In genomic region chr19:3815824-3816223, GRCm38 (mm10) we compare ENCODE assay signal across 22 mouse cellular contexts. TPM values are rescaled to one million over a fixed set of nuclear protein-coding genes. Genes with fewer than 3 reads are reported as not detected.
DNase-seq lines count a peak whose midpoint lies in the region; ATAC-seq and TF ChIP-seq lines count a peak whose summit lies in the region.
"Had no signal": no experiment of that assay in that cellular context is flagged by ENCODE, and none has a peak within 500 bp of the region (broad histone marks: within the 10 kb centered on the region; RNA-seq: fewer than 3 reads in every experiment).

No protein-coding gene starts in this region.

- H3K4me2 ChIP-seq in liver, embryonic 12.5 days: no peak overlapping the region
- no peak overlapping the region for H3K4me2 ChIP-seq in liver, embryonic 15.5 days
- H3K4me2 ChIP-seq in liver, postnatal 0 days (ENCODE audit: low read depth, low read length): no peak overlapping the region; the same call in 1 of the 2 replicates
- H3K4me2 ChIP-seq: embryonic facial prominence, embryonic 13.5 days; embryonic facial prominence, embryonic 15.5 days; forebrain, embryonic 12.5 days had no signal

- H3K9me3 ChIP-seq in liver, embryonic 12.5 days (replicated peaks): no peaks in the 10 kb centered on the region
- no peaks in the 10 kb centered on the region for H3K9me3 ChIP-seq in liver, embryonic 15.5 days (replicated peaks)
- H3K9me3 ChIP-seq in liver, postnatal 0 days (ENCODE audit: low read length): no peaks in the 10 kb centered on the region
- H3K9me3 ChIP-seq: embryonic facial prominence, embryonic 13.5 days; embryonic facial prominence, embryonic 15.5 days; forebrain, embryonic 10.5 days; forebrain, embryonic 12.5 days had no signal

- no peak for TF ChIP-seq POLR2A in liver, adult 2 months (IDR thresholded peaks at IDR 0.05; ENCODE audit: extremely low read depth, insufficient read depth, low read length)

- no peak; the same call in 1 of the 2 replicates for ATAC-seq in liver, embryonic 12.5 days
- peak; percentile 49 for ATAC-seq in liver, embryonic 15.5 days (ENCODE audit: insufficient read depth)
- peak; percentile 95 for ATAC-seq in liver, postnatal 0 days
- ATAC-seq: forebrain, embryonic 14.5 days had no signal

- no peak for TF ChIP-seq CTCF in liver, adult 2 months (IDR thresholded peaks at IDR 0.05; ENCODE audit: low read depth, low read length)
- no peak for TF ChIP-seq CTCF in liver, postnatal 0 days (IDR thresholded peaks at IDR 0.05; ENCODE audit: low read depth)

- WGBS in liver, adult 2 months: 18% methylated on average over 12 of the region's 12 CpGs
- 82% methylated on average over 12 of the region's 12 CpGs for WGBS in liver, embryonic 12.5 days (ENCODE audit: insufficient replicate concordance)
- 77% methylated on average over 12 of the region's 12 CpGs for WGBS in liver, embryonic 15.5 days (ENCODE audit: insufficient replicate concordance)
- WGBS in liver, postnatal 0 days (ENCODE audit: insufficient replicate concordance): 68% methylated on average over 12 of the region's 12 CpGs

- no peaks in the 10 kb centered on the region for H3K79me2 ChIP-seq in liver, adult 2 months (ENCODE audit: control insufficient read depth, insufficient read depth, low read length)

- peak; percentile 69 for TF ChIP-seq EP300 in liver, postnatal 0 days (IDR thresholded peaks at IDR 0.05; ENCODE audit: low read depth)

- peak overlapping the region; percentile 15; the same call in 1 of the 2 replicates for H3K27ac ChIP-seq in liver, adult 2 months (replicated peaks; ENCODE audit: insufficient read depth, low read depth, low read length)
- no peak overlapping the region for H3K27ac ChIP-seq in liver, embryonic 12.5 days
- no peak overlapping the region for H3K27ac ChIP-seq in liver, embryonic 15.5 days (replicated peaks)
- H3K27ac ChIP-seq in liver, postnatal 0 days (ENCODE audit: low read depth): peak overlapping the region; percentile 65; the same call in 1 of the 2 replicates
- H3K27ac ChIP-seq: embryonic facial prominence, embryonic 13.5 days; embryonic facial prominence, embryonic 15.5 days; forebrain, embryonic 10.5 days had no signal

- peak; percentile 92 for DNase-seq in liver, adult 2 months (ENCODE audit: extremely low read depth, low read depth, low spot score)
- DNase-seq in liver: no peak
- DNase-seq in liver, postnatal 0 days: peak; percentile 46
- no peak for DNase-seq in left cerebral cortex, adult 11 months (ENCODE audit: low spot score)
- DNase-seq: adrenal gland, adult 2 months; adrenal gland, postnatal 10 days; adrenal gland, postnatal 25 days; cerebellum, adult 11 months; cerebellum, adult 18-20 months; cerebellum, adult 8-10 months; cerebellum, adult 9-11 months; cerebellum, postnatal 14 days; cerebellum, postnatal 36 days; embryo, embryonic 11 days had no signal

- H3K4me3 ChIP-seq in liver, adult 2 months (ENCODE audit: insufficient read depth, low read depth, low read length): no peak overlapping the region
- no peak overlapping the region for H3K4me3 ChIP-seq in liver, embryonic 12.5 days
- H3K4me3 ChIP-seq in liver, embryonic 15.5 days (replicated peaks): no peak overlapping the region
- H3K4me3 ChIP-seq in liver, postnatal 0 days (ENCODE audit: low read depth, low read length): no peak overlapping the region
- H3K4me3 ChIP-seq: embryonic facial prominence, embryonic 13.5 days; embryonic facial prominence, embryonic 15.5 days; erythroblast, embryonic 14.5 days; forebrain, embryonic 10.5 days; forebrain, embryonic 12.5 days had no signal

- H3K4me1 ChIP-seq in liver, adult 2 months (ENCODE audit: control insufficient read depth, insufficient read depth, low read length): no peaks in the 10 kb centered on the region; the same call in 1 of the 2 replicates
- peaks cover 17% of the 10 kb centered on the region for H3K4me1 ChIP-seq in liver, embryonic 12.5 days
- H3K4me1 ChIP-seq in liver, embryonic 15.5 days (replicated peaks): peaks cover 17% of the 10 kb centered on the region
- H3K4me1 ChIP-seq in liver, postnatal 0 days (ENCODE audit: insufficient read depth): peaks cover 18% of the 10 kb centered on the region
- H3K4me1 ChIP-seq: embryonic facial prominence, embryonic 13.5 days; embryonic facial prominence, embryonic 15.5 days; forebrain, embryonic 10.5 days; forebrain, embryonic 12.5 days had no signal

- H3K9ac ChIP-seq in liver, adult 2 months (ENCODE audit: low read depth, low read length): no peak overlapping the region
- H3K9ac ChIP-seq in liver, embryonic 12.5 days: no peak overlapping the region
- no peak overlapping the region for H3K9ac ChIP-seq in liver, embryonic 15.5 days
- H3K9ac ChIP-seq in liver, postnatal 0 days (replicated peaks): no peak overlapping the region
- H3K9ac ChIP-seq: embryonic facial prominence, embryonic 13.5 days; embryonic facial prominence, embryonic 15.5 days; forebrain, embryonic 12.5 days had no signal

- H3K36me3 ChIP-seq in liver, adult 2 months (ENCODE audit: control insufficient read depth, insufficient read depth, low read length): peaks cover 3% of the 10 kb centered on the region; the same call in 1 of the 2 replicates
- peaks cover 44% of the 10 kb centered on the region for H3K36me3 ChIP-seq in liver, embryonic 12.5 days
- peaks cover 19% of the 10 kb centered on the region for H3K36me3 ChIP-seq in liver, embryonic 15.5 days (replicated peaks)
- peaks cover 17% of the 10 kb centered on the region for H3K36me3 ChIP-seq in liver, postnatal 0 days (replicated peaks; ENCODE audit: insufficient read depth, low read length)

- no peaks in the 10 kb centered on the region for H3K27me3 ChIP-seq in liver, adult 2 months (ENCODE audit: control insufficient read depth, insufficient read depth, low read length)
- H3K27me3 ChIP-seq in liver, embryonic 12.5 days (replicated peaks): no peaks in the 10 kb centered on the region
- no peaks in the 10 kb centered on the region for H3K27me3 ChIP-seq in liver, embryonic 15.5 days
- H3K27me3 ChIP-seq in liver, postnatal 0 days (ENCODE audit: insufficient read depth, low read length): no peaks in the 10 kb centered on the region
- H3K27me3 ChIP-seq: embryonic facial prominence, embryonic 13.5 days; embryonic facial prominence, embryonic 15.5 days; forebrain, embryonic 12.5 days had no signal

RNA-seq across cellular contexts. Expression of gene Chka, which starts 35.7 kb away (rescaled TPM):
- 11.9 and 26.0 TPM in 2 replicates for total RNA-seq in liver, adult 2 months (2014; rRNA removed)
- polyA plus RNA-seq in liver, adult 2 months (2012; rRNA removed): 56.7 and 62.0 TPM in 2 replicates
- polyA plus RNA-seq in liver, embryonic 12.5 days (2016; fragmentation: Nextera tagmentation; extraction: Ambion mirVana): 25.5 and 26.7 TPM in 2 replicates
- 20.1 and 24.8 TPM in 2 replicates for polyA plus RNA-seq in liver, embryonic 15.5 days (2015; fragmentation: Nextera tagmentation; extraction: Ambion mirVana)
- polyA plus RNA-seq in liver, postnatal 0 days (2015; fragmentation: Nextera tagmentation; extraction: Ambion mirVana): 24.8 and 48.6 TPM in 2 replicates

RNA-seq across cellular contexts. Expression of gene Kmt5b, which starts 48.6 kb away (rescaled TPM):
- 25.4 and 30.4 TPM in 2 replicates for total RNA-seq in liver, adult 2 months (2014; rRNA removed)
- 5.6 and 6.7 TPM in 2 replicates for polyA plus RNA-seq in liver, adult 2 months (2012; rRNA removed)
- 12.5 and 13.4 TPM in 2 replicates for polyA plus RNA-seq in liver, embryonic 12.5 days (2016; fragmentation: Nextera tagmentation; extraction: Ambion mirVana)
- 6.1 and 6.6 TPM in 2 replicates for polyA plus RNA-seq in liver, embryonic 15.5 days (2015; fragmentation: Nextera tagmentation; extraction: Ambion mirVana)
- polyA plus RNA-seq in liver, postnatal 0 days (2015; fragmentation: Nextera tagmentation; extraction: Ambion mirVana): 4.7 and 6.2 TPM in 2 replicates

Comparison
In these comparisons a context has a peak if more than half of its experiments do, and no peak if none do; other contexts are left out.
1. DNase-seq: peak in liver, adult 2 months (single experiment) and liver, postnatal 0 days (single experiment); none in liver (single experiment) and left cerebral cortex, adult 11 months (single experiment).
2. H3K27ac ChIP-seq: peak in liver, adult 2 months (single experiment) and liver, postnatal 0 days (single experiment); none in liver, embryonic 12.5 days (single experiment) and liver, embryonic 15.5 days (single experiment).